ENCODE assay signal across 31 mouse cellular contexts in the genomic region with DNA sequence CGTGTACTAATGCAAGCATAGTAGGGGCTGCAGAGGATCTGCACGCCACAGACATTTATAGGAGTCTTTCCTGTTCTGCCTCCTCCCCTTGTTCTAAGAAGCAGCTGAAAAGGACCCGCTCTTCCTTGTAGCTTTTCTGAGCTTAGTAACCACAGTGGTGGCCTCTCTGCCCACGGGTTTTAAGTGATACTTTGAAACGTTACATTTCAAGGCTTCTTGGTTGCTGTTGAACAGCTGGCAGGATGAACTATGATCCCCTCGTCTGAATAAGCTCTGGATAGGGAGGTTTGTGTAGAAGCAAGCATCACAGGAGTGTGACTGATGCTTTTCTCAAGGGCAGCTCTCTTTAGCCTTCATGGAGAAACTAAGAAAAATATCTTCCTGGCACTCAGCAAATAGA. TPM values are rescaled to one million over a fixed set of nuclear protein-coding genes. Genes with fewer than 3 reads are reported as not detected.
"Had no signal": no experiment of that assay in that cellular context is flagged by ENCODE, and none has a peak within 500 bp of the region (broad histone marks: within the 10 kb centered on the region; RNA-seq: fewer than 3 reads in every experiment).

No protein-coding gene starts in this region.

- H3K9me3 ChIP-seq: heart, embryonic 10.5 days; heart, embryonic 12.5 days; hindbrain, embryonic 10.5 days; hindbrain, embryonic 12.5 days; intestine, embryonic 15.5 days; liver, embryonic 13.5 days; liver, embryonic 15.5 days had no signal

- H3K36me3 ChIP-seq: heart, embryonic 10.5 days; heart, embryonic 12.5 days; hindbrain, embryonic 10.5 days; hindbrain, embryonic 12.5 days; intestine, embryonic 15.5 days; liver, embryonic 13.5 days; liver, embryonic 15.5 days had no signal

- H3K4me3 ChIP-seq: gastrocnemius, adult 2 months; heart, embryonic 10.5 days; heart, embryonic 12.5 days; hindbrain, embryonic 10.5 days; hindbrain, embryonic 12.5 days; intestine, embryonic 15.5 days; layer of hippocampus, adult 2 months; left cerebral cortex, adult 2 months; liver, embryonic 13.5 days; liver, embryonic 15.5 days had no signal

- H3K9ac ChIP-seq: heart, embryonic 12.5 days; hindbrain, embryonic 12.5 days; hindbrain, embryonic 14.5 days; intestine, embryonic 15.5 days; liver, embryonic 13.5 days; liver, embryonic 15.5 days had no signal

- H3K27ac ChIP-seq: gastrocnemius, adult 2 months; heart, embryonic 10.5 days; hindbrain, embryonic 10.5 days; hindbrain, embryonic 12.5 days; hindbrain, embryonic 14.5 days; intestine, embryonic 15.5 days; layer of hippocampus, adult 2 months; left cerebral cortex, adult 2 months; liver, embryonic 13.5 days; liver, embryonic 15.5 days had no signal

- H3K4me2 ChIP-seq: heart, embryonic 12.5 days; hindbrain, embryonic 12.5 days; hindbrain, embryonic 14.5 days; intestine, embryonic 15.5 days; liver, embryonic 11.5 days; liver, embryonic 13.5 days; liver, embryonic 15.5 days had no signal

- ATAC-seq: hindbrain, embryonic 16.5 days; inflammation-experienced regulatory T-cells, adult 6 months; intestine, embryonic 15.5 days; intestine, postnatal 0 days had no signal

- DNase-seq: gastrocnemius, adult 2 months; gastrocnemius, postnatal 10 days; gastrocnemius, postnatal 25 days; heart, adult 18-20 months; heart, postnatal 10 days; heart, postnatal 4 days; kidney, adult 18-20 months; kidney, adult 8-10 months; kidney, postnatal 10 days; kidney, postnatal 25 days; kidney, postnatal 4 days; liver; liver, embryonic 13.5 days had no signal

- H3K4me1 ChIP-seq: heart, embryonic 10.5 days; heart, embryonic 12.5 days; hindbrain, embryonic 10.5 days; hindbrain, embryonic 12.5 days; intestine, embryonic 15.5 days; liver, embryonic 13.5 days; liver, embryonic 15.5 days had no signal

- H3K27me3 ChIP-seq: heart, embryonic 12.5 days; intestine, embryonic 15.5 days; liver, embryonic 13.5 days; liver, embryonic 15.5 days had no signal

RNA-seq across cellular contexts. Expression of gene Slc35f3, which starts 28.6 kb away (rescaled TPM):
- total RNA-seq: gastrocnemius, adult 2 months; gastrocnemius, postnatal 25 days; granulocyte monocyte progenitor cell, adult 5-6 weeks; heart, adult 18-20 months; heart, adult 8-10 months; heart, postnatal 10 days; heart, postnatal 4 days had no signal
- polyA plus RNA-seq: heart, embryonic 14.5 days; heart, embryonic 16.5 days; inflammation-experienced regulatory T-cells, adult 6 months; limb, embryonic 11.5 days; liver, embryonic 13.5 days; liver, embryonic 15.5 days had no signal
